Mouse (Mus musculus): ENCODE data around the gene Prss46. TPM values are rescaled to one million over a fixed set of nuclear protein-coding genes. Genes with fewer than 3 reads are reported as not detected.

Prss46 gene
- polyA plus RNA-seq, 1 experiment: not detected

DNA sequence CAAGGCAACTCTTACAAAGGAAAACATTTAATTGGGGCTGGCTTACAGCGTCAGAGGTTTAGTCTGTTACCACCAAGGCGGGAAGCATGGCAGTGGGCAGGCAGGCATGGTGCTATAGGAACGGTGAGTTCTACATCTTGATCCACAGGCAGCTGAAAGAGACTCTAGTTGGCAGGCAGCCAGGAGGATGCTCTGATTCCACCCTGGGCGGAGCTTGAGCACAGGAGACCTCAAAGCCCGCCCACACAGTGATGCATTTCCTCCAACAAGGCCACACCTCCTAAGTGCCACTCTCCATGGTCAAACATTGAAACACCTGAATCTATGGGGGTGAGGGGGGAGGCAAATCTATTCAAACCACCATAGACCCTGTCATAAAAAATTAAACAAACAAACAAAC, 11.3 kb upstream of the Prss46 start:
- DNase-seq (ENCODE audit: low read depth): peak; percentile 29
- TF ChIP-seq POLR2A (IDR thresholded peaks at IDR 0.05; ENCODE audit: borderline replicate concordance, extremely low read depth, insufficient read depth, insufficient read length, poor library complexity, severe bottlenecking) (no peak), CTCF (IDR thresholded peaks at IDR 0.05; ENCODE audit: borderline replicate concordance, extremely low read depth, insufficient read depth, insufficient read length) (no peak)

DNA sequence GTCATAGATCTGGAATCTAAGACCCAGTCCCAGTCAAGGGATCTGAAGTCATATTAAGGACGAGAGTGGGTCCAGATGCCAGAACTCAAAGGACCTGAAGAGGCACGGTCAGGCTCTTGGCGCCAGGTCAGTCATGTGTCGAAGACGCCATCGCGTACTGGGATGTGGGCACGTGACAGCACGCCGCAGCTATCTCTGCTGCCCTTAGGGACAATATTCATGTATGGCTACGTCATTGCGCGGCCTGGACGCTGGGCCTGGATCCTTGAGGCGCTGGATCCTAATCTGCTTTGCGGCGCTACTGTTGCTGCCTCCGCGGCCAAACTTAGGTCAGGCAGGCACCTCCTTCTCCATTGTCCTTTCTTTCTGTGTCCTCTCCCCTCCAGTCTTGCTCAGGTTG, 9.9 kb upstream of the Prss46 start, which contains the start of gene Prss45:
Gene Prss45, plus strand, starts transcription at position 178 of the 400 bp plus-strand sequence.
- no peak for TF ChIP-seq CTCF (IDR thresholded peaks at IDR 0.05; ENCODE audit: borderline replicate concordance, extremely low read depth, insufficient read depth, insufficient read length)
- no peak for TF ChIP-seq POLR2A (IDR thresholded peaks at IDR 0.05; ENCODE audit: borderline replicate concordance, extremely low read depth, insufficient read depth, insufficient read length, poor library complexity, severe bottlenecking)
- no peak for DNase-seq (ENCODE audit: low read depth)

GRCm38 (mm10) chr9:110834961-110835360, 9.3 kb upstream of the Prss46 start:
- TF ChIP-seq POLR2A (IDR thresholded peaks at IDR 0.05; ENCODE audit: borderline replicate concordance, extremely low read depth, insufficient read depth, insufficient read length, poor library complexity, severe bottlenecking): no peak
- no peak for TF ChIP-seq CTCF (IDR thresholded peaks at IDR 0.05; ENCODE audit: borderline replicate concordance, extremely low read depth, insufficient read depth, insufficient read length)
- no peak for DNase-seq (ENCODE audit: low read depth)

GRCm38 (mm10) chr9:110836112-110836511, 8.2 kb upstream of the Prss46 start:
- DNase-seq (ENCODE audit: low read depth): peak; percentile 19
- TF ChIP-seq CTCF (IDR thresholded peaks at IDR 0.05; ENCODE audit: borderline replicate concordance, extremely low read depth, insufficient read depth, insufficient read length) (no peak), POLR2A (IDR thresholded peaks at IDR 0.05; ENCODE audit: borderline replicate concordance, extremely low read depth, insufficient read depth, insufficient read length, poor library complexity, severe bottlenecking) (no peak)

DNA sequence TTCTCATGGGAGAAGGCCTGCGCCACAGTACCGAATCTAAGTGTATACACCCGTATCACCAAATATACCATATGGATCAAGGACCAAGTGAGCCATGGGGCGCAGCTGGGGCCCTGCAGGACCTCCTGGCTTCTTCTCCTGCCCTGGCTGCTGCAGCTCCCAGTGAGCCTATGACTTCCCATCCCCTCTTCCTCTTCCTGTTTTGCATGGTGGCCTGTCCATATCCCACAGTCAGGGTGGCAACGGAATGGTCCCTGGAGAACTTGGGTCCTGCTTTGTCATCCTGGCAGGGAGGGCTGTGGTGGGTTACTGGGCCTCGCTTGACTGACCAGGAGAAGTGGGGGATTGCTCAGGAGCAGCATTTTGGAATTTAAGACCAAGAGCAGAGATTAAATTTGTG, 3.4 kb upstream of the Prss46 start:
- DNase-seq (ENCODE audit: low read depth): no peak
- TF ChIP-seq POLR2A (IDR thresholded peaks at IDR 0.05; ENCODE audit: borderline replicate concordance, extremely low read depth, insufficient read depth, insufficient read length, poor library complexity, severe bottlenecking) (no peak), CTCF (IDR thresholded peaks at IDR 0.05; ENCODE audit: borderline replicate concordance, extremely low read depth, insufficient read depth, insufficient read length) (no peak)

GRCm38 (mm10) chr9:110841438-110841837, 2.9 kb upstream of the Prss46 start:
- no peak for TF ChIP-seq CTCF (IDR thresholded peaks at IDR 0.05; ENCODE audit: borderline replicate concordance, extremely low read depth, insufficient read depth, insufficient read length)
- TF ChIP-seq POLR2A (IDR thresholded peaks at IDR 0.05; ENCODE audit: borderline replicate concordance, extremely low read depth, insufficient read depth, insufficient read length, poor library complexity, severe bottlenecking): no peak
- DNase-seq (ENCODE audit: low read depth): no peak

- no peak for DNase-seq (ENCODE audit: low read depth)
- TF ChIP-seq POLR2A (IDR thresholded peaks at IDR 0.05; ENCODE audit: borderline replicate concordance, extremely low read depth, insufficient read depth, insufficient read length, poor library complexity, severe bottlenecking) (no peak), CTCF (IDR thresholded peaks at IDR 0.05; ENCODE audit: borderline replicate concordance, extremely low read depth, insufficient read depth, insufficient read length) (no peak)
Observed at GRCm38 (mm10) chr9:110849162-110849561, 4.9 kb downstream of the Prss46 start.

- TF ChIP-seq POLR2A (IDR thresholded peaks at IDR 0.05; ENCODE audit: borderline replicate concordance, extremely low read depth, insufficient read depth, insufficient read length, poor library complexity, severe bottlenecking): no peak
- TF ChIP-seq CTCF (IDR thresholded peaks at IDR 0.05; ENCODE audit: borderline replicate concordance, extremely low read depth, insufficient read depth, insufficient read length): no peak
- DNase-seq (ENCODE audit: low read depth): no peak
Observed at GRCm38 (mm10) chr9:110855903-110856302, 11.6 kb downstream of the Prss46 start.

GRCm38 (mm10) chr9:110856920-110857319, 12.6 kb downstream of the Prss46 start:
- TF ChIP-seq CTCF (IDR thresholded peaks at IDR 0.05; ENCODE audit: borderline replicate concordance, extremely low read depth, insufficient read depth, insufficient read length) (no peak), POLR2A (IDR thresholded peaks at IDR 0.05; ENCODE audit: borderline replicate concordance, extremely low read depth, insufficient read depth, insufficient read length, poor library complexity, severe bottlenecking) (no peak)
- DNase-seq (ENCODE audit: low read depth): no peak

DNA sequence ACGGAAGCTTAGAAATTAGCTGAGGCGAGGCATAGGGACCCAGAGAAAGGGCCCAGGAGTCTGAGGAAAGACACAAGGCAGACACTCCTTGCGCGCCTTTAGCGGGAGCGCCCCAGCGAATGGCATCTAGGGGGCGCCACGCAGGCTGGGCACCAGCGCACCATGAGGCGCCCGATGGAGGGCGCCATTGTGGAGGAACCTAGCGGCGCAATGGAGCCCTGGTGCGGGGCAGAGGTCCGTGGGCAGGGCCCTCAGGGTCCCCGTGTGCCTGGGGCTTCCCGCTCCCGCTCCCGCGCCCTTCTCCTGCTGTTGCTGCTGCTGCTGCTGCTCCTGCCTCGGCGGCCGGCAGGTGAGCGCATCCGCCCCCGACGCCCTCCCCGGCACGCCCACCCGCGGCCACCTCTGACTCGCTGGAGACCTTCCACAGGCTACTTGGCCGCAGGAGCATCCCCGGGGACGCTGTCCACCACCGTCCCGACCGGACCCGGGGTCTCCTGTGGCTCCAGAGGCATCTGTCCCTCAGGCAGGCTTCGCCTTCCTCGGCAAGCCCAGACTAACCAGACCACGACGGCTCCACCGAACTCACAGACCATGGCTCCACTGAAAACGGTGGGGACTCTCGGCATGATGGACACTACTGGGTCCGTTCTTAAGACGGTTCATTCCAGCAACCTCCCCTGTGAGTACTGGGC, 13.6 kb downstream of the Prss46 start, which contains the start of gene Prss50:
Gene Prss50, plus strand, starts transcription at position 187 of the 692 bp plus-strand sequence.
- TF ChIP-seq CTCF (IDR thresholded peaks at IDR 0.05; ENCODE audit: borderline replicate concordance, extremely low read depth, insufficient read depth, insufficient read length): peak; percentile 54
- no peak for TF ChIP-seq POLR2A (IDR thresholded peaks at IDR 0.05; ENCODE audit: borderline replicate concordance, extremely low read depth, insufficient read depth, insufficient read length, poor library complexity, severe bottlenecking)
- DNase-seq (ENCODE audit: low read depth): no peak

DNA sequence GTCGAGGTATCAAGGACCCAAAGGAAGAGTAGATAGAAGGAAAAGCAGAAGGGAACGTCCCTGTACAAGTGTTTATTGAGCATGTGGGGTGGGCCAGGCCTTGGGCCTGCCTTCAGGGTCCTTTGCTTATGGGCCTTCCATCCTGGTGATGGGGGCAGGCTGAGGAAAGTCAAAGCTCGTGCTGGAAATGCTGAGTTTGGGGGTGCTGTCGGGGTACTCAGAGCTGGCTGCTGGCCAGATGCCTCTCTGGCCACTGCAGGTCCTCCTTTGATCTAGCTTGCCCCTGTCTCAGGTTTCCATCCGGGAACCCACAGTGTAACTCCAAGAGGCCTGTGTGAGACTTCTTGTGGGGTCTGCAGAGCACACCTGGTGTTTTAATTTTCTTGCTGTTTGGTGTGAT, 14.2 kb downstream of the Prss46 start:
- no peak for DNase-seq (ENCODE audit: low read depth)
- TF ChIP-seq POLR2A (IDR thresholded peaks at IDR 0.05; ENCODE audit: borderline replicate concordance, extremely low read depth, insufficient read depth, insufficient read length, poor library complexity, severe bottlenecking): no peak
- TF ChIP-seq CTCF (IDR thresholded peaks at IDR 0.05; ENCODE audit: borderline replicate concordance, extremely low read depth, insufficient read depth, insufficient read length): no peak

- no peak for DNase-seq (ENCODE audit: low read depth)
Observed at GRCm38 (mm10) chr9:110858967-110859596, 14.8 kb downstream of the Prss46 start.

More at GRCm38 (mm10) chr9:110858967-110859596, 14.8 kb downstream of the Prss46 start:
- TF ChIP-seq POLR2A (IDR thresholded peaks at IDR 0.05; ENCODE audit: borderline replicate concordance, extremely low read depth, insufficient read depth, insufficient read length, poor library complexity, severe bottlenecking) (no peak), CTCF (IDR thresholded peaks at IDR 0.05; ENCODE audit: borderline replicate concordance, extremely low read depth, insufficient read depth, insufficient read length) (no peak)

Measured in brain, embryonic 14.5 days (tissue).